Mouse (Mus musculus) heart, postnatal 0 days (tissue): Measurements from ENCODE around the gene Csmd2.

Experiments
- CTCF ChIP-seq: IDR thresholded peaks from 2 replicates; pipeline ENCODE4 v1.5.1; 2016; ENCODE audit warnings: antibody characterized with exemption, control low read depth, low read depth
- EP300 ChIP-seq: IDR thresholded peaks from 2 replicates; pipeline ENCODE4 v1.6.1; 2016; ENCODE audit warnings: antibody characterized with exemption, low read depth

- TF ChIP-seq CTCF (no peak), EP300 (no peak)
Observed at GRCm38 (mm10) chr4:128440550-128440949, 452.9 kb downstream of the Csmd2 start.
